Mouse (Mus musculus): Measurements from ENCODE around the gene Ppp2r3c. TPM values are rescaled to one million over a fixed set of nuclear protein-coding genes. Genes with fewer than 3 reads are reported as not detected.
"Not testable (repeated sequence)": the region's sequence is repeated elsewhere in the genome, so short reads cannot be mapped to it uniquely, and the experiment has no call there.

Gene Ppp2r3c
- polyA plus RNA-seq, 1 experiment: 28.3 TPM

DNA sequence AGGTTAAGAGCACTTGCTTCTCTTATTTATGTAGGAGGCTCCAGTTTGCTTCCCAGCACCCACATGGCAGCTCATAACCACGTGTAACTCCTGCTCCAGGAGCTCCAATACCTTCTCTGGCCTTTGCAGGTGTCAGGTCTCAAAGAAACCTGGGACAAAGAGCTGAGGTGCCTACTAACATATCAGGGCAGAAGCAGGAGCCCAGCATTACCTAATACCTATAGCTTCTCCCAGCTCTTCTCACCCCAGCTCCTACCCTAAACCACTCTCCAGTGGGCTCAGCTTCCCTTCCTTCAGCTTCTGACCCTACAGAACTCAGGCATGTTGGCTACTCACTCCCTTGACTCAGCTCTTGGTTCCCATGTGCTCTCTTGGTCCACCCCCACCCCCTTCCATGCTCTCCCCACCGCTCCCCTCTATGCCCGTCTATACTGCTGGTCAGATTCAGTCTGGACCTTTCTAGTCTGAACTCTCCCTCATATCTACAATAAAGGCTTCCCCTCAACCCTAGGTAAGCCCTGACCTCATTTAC lies 1.9 kb downstream of the Ppp2r3c start:
- TF ChIP-seq POLR2A (IDR thresholded peaks at IDR 0.05; ENCODE audit: insufficient read depth, low read length) (no peak), CTCF (IDR thresholded peaks at IDR 0.05; ENCODE audit: low read depth, low read length) (no peak), EP300 (IDR thresholded peaks at IDR 0.05; ENCODE audit: insufficient read depth, low read depth, low read length) (no peak)
- Histone ChIP-seq H3K27me3 (ENCODE audit: control insufficient read depth, insufficient read depth, low read length, poor library complexity, severe bottlenecking) (no peaks in the 10 kb centered on the region), H3K9me3 (replicated peaks; ENCODE audit: control insufficient read depth, insufficient read depth, low read length, poor library complexity, severe bottlenecking) (no peaks in the 10 kb centered on the region), H3K4me3 (ENCODE audit: low read depth, low read length) (peak overlapping the region; percentile 39; the same call in 1 of the 2 replicates), H3K27ac (ENCODE audit: insufficient read depth, low read length) (no peak overlapping the region), H3K9ac (ENCODE audit: low read depth, poor library complexity, severe bottlenecking) (peak overlapping the region; percentile 81), H3K36me3 (ENCODE audit: control insufficient read depth, insufficient read depth, low read length, poor library complexity, severe bottlenecking) (peaks cover 12% of the 10 kb centered on the region), H3K4me1 (ENCODE audit: control insufficient read depth, insufficient read depth, low read length) (peaks cover 2% of the 10 kb centered on the region)

GRCm38 (mm10) chr12:55299336-55299735 lies 3.5 kb downstream of the Ppp2r3c start, which contains the start of gene 1110008L16Rik:
Gene 1110008L16Rik, plus strand, starts transcription at chr12:55299577.
- H3K27me3 ChIP-seq (ENCODE audit: control insufficient read depth, insufficient read depth, low read length, poor library complexity, severe bottlenecking): no peaks in the 10 kb centered on the region
- TF ChIP-seq POLR2A (IDR thresholded peaks at IDR 0.05; ENCODE audit: insufficient read depth, low read length): no peak
- TF ChIP-seq CTCF (IDR thresholded peaks at IDR 0.05; ENCODE audit: low read depth, low read length): no peak
- no peak for TF ChIP-seq EP300 (IDR thresholded peaks at IDR 0.05; ENCODE audit: insufficient read depth, low read depth, low read length)
- no peak within 1 kb of the TSS for H3K9ac ChIP-seq (ENCODE audit: low read depth, poor library complexity, severe bottlenecking)
- H3K4me1 ChIP-seq (ENCODE audit: control insufficient read depth, insufficient read depth, low read length): peaks cover 2% of the 10 kb centered on the region
- no peak within 1 kb of the TSS for H3K4me3 ChIP-seq (ENCODE audit: low read depth, low read length)
- no peaks in the 10 kb centered on the region for H3K9me3 ChIP-seq (replicated peaks; ENCODE audit: control insufficient read depth, insufficient read depth, low read length, poor library complexity, severe bottlenecking)
- H3K27ac ChIP-seq (ENCODE audit: insufficient read depth, low read length): no peak within 1 kb of the TSS
- H3K36me3 ChIP-seq (ENCODE audit: control insufficient read depth, insufficient read depth, low read length, poor library complexity, severe bottlenecking): peaks cover 16% of the 10 kb centered on the region

GRCm38 (mm10) chr12:55298112-55298511 lies 4.7 kb downstream of the Ppp2r3c start:
- Histone ChIP-seq H3K4me3 (ENCODE audit: low read depth, low read length) (no peak overlapping the region), H3K27ac (ENCODE audit: insufficient read depth, low read length) (no peak overlapping the region), H3K36me3 (ENCODE audit: control insufficient read depth, insufficient read depth, low read length, poor library complexity, severe bottlenecking) (peaks cover 25% of the 10 kb centered on the region), H3K27me3 (ENCODE audit: control insufficient read depth, insufficient read depth, low read length, poor library complexity, severe bottlenecking) (no peaks in the 10 kb centered on the region), H3K9ac (ENCODE audit: low read depth, poor library complexity, severe bottlenecking) (no peak overlapping the region), H3K4me1 (ENCODE audit: control insufficient read depth, insufficient read depth, low read length) (peaks cover 2% of the 10 kb centered on the region), H3K9me3 (replicated peaks; ENCODE audit: control insufficient read depth, insufficient read depth, low read length, poor library complexity, severe bottlenecking) (no peaks in the 10 kb centered on the region)
- TF ChIP-seq POLR2A (IDR thresholded peaks at IDR 0.05; ENCODE audit: insufficient read depth, low read length) (no peak), CTCF (IDR thresholded peaks at IDR 0.05; ENCODE audit: low read depth, low read length) (no peak), EP300 (IDR thresholded peaks at IDR 0.05; ENCODE audit: insufficient read depth, low read depth, low read length) (no peak)

GRCm38 (mm10) chr12:55277583-55277982 lies 25.2 kb downstream of the Ppp2r3c start:
- H3K27ac ChIP-seq (ENCODE audit: insufficient read depth, low read length); H3K4me3 ChIP-seq (ENCODE audit: low read depth, low read length); H3K9me3 ChIP-seq (replicated peaks; ENCODE audit: control insufficient read depth, insufficient read depth, low read length, poor library complexity, severe bottlenecking); H3K36me3 ChIP-seq (ENCODE audit: control insufficient read depth, insufficient read depth, low read length, poor library complexity, severe bottlenecking); H3K4me1 ChIP-seq (ENCODE audit: control insufficient read depth, insufficient read depth, low read length); H3K27me3 ChIP-seq (ENCODE audit: control insufficient read depth, insufficient read depth, low read length, poor library complexity, severe bottlenecking); H3K9ac ChIP-seq (ENCODE audit: low read depth, poor library complexity, severe bottlenecking): not testable (repeated sequence)

- no peaks in the 10 kb centered on the region for H3K27me3 ChIP-seq (ENCODE audit: control insufficient read depth, insufficient read depth, low read length, poor library complexity, severe bottlenecking)
- H3K27ac ChIP-seq (ENCODE audit: insufficient read depth, low read length): no peak overlapping the region
- no peaks in the 10 kb centered on the region for H3K4me1 ChIP-seq (ENCODE audit: control insufficient read depth, insufficient read depth, low read length)
- TF ChIP-seq EP300 (IDR thresholded peaks at IDR 0.05; ENCODE audit: insufficient read depth, low read depth, low read length) (peak; percentile 73; the same call in 1 of the 2 replicates), POLR2A (IDR thresholded peaks at IDR 0.05; ENCODE audit: insufficient read depth, low read length) (no peak), CTCF (IDR thresholded peaks at IDR 0.05; ENCODE audit: low read depth, low read length) (peak; percentile 18)
- H3K9ac ChIP-seq (ENCODE audit: low read depth, poor library complexity, severe bottlenecking): no peak overlapping the region
- no peak overlapping the region for H3K4me3 ChIP-seq (ENCODE audit: low read depth, low read length)
- H3K9me3 ChIP-seq (replicated peaks; ENCODE audit: control insufficient read depth, insufficient read depth, low read length, poor library complexity, severe bottlenecking): no peaks in the 10 kb centered on the region
- H3K36me3 ChIP-seq (ENCODE audit: control insufficient read depth, insufficient read depth, low read length, poor library complexity, severe bottlenecking): no peaks in the 10 kb centered on the region
Observed at GRCm38 (mm10) chr12:55272243-55272642, 30.6 kb downstream of the Ppp2r3c start.

DNA sequence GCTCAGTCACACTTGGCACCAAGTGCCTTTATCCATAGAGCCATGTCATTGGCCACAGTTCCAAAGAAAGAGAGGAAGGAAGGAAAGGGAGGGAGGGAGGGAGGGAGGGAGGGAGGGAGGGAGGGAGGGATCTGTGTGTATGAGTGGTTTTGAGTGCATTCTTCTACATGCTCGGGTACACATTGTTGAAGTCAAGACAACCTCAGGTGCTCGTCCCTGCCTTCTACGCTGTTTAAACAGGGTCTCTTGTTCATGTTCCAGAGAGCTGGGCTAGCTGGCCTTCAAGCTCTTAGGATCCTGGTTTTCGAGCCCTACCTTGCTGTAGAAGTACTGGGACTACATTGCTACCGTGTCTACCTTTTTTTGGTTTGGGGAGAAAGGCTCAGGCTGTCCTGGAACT lies 39.4 kb downstream of the Ppp2r3c start:
- H3K36me3 ChIP-seq (ENCODE audit: control insufficient read depth, insufficient read depth, low read length, poor library complexity, severe bottlenecking); H3K4me3 ChIP-seq (ENCODE audit: low read depth, low read length); H3K9ac ChIP-seq (ENCODE audit: low read depth, poor library complexity, severe bottlenecking); H3K27me3 ChIP-seq (ENCODE audit: control insufficient read depth, insufficient read depth, low read length, poor library complexity, severe bottlenecking); H3K27ac ChIP-seq (ENCODE audit: insufficient read depth, low read length); H3K4me1 ChIP-seq (ENCODE audit: control insufficient read depth, insufficient read depth, low read length); H3K9me3 ChIP-seq (replicated peaks; ENCODE audit: control insufficient read depth, insufficient read depth, low read length, poor library complexity, severe bottlenecking): not testable (repeated sequence)

DNA sequence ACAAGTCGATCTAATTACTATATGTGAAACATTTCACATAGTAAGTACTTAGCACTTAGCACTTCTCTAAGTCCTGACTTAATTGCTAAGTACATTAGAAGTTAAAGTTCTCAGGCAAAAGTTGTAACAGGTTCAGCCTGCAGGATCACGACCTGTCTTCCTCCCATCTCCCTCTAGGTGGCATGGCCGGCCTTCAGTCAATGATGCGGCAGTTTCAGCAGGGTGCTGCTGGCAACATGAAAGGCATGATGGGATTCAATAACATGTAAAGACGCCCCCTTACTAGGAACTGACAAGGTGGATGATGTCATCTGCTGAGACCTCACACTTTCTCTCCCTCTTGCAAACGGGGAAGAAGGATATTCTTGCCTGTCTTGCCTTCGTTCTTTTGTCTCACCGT lies 40.8 kb downstream of the Ppp2r3c start:
- H3K9ac ChIP-seq (ENCODE audit: low read depth, poor library complexity, severe bottlenecking); H3K27ac ChIP-seq (ENCODE audit: insufficient read depth, low read length); H3K4me1 ChIP-seq (ENCODE audit: control insufficient read depth, insufficient read depth, low read length); H3K9me3 ChIP-seq (replicated peaks; ENCODE audit: control insufficient read depth, insufficient read depth, low read length, poor library complexity, severe bottlenecking); H3K36me3 ChIP-seq (ENCODE audit: control insufficient read depth, insufficient read depth, low read length, poor library complexity, severe bottlenecking); H3K27me3 ChIP-seq (ENCODE audit: control insufficient read depth, insufficient read depth, low read length, poor library complexity, severe bottlenecking); H3K4me3 ChIP-seq (ENCODE audit: low read depth, low read length): not testable (repeated sequence)

GRCm38 (mm10) chr12:55242243-55242642 lies 60.6 kb downstream of the Ppp2r3c start:
- H3K9me3 ChIP-seq (replicated peaks; ENCODE audit: control insufficient read depth, insufficient read depth, low read length, poor library complexity, severe bottlenecking); H3K27me3 ChIP-seq (ENCODE audit: control insufficient read depth, insufficient read depth, low read length, poor library complexity, severe bottlenecking); H3K36me3 ChIP-seq (ENCODE audit: control insufficient read depth, insufficient read depth, low read length, poor library complexity, severe bottlenecking); H3K27ac ChIP-seq (ENCODE audit: insufficient read depth, low read length); H3K4me1 ChIP-seq (ENCODE audit: control insufficient read depth, insufficient read depth, low read length); H3K9ac ChIP-seq (ENCODE audit: low read depth, poor library complexity, severe bottlenecking); H3K4me3 ChIP-seq (ENCODE audit: low read depth, low read length): not testable (repeated sequence)

GRCm38 (mm10) chr12:55230520-55230861 lies 72.3 kb downstream of the Ppp2r3c start:
- H3K27me3 ChIP-seq (ENCODE audit: control insufficient read depth, insufficient read depth, low read length, poor library complexity, severe bottlenecking); H3K9me3 ChIP-seq (replicated peaks; ENCODE audit: control insufficient read depth, insufficient read depth, low read length, poor library complexity, severe bottlenecking); H3K9ac ChIP-seq (ENCODE audit: low read depth, poor library complexity, severe bottlenecking); H3K4me1 ChIP-seq (ENCODE audit: control insufficient read depth, insufficient read depth, low read length); H3K36me3 ChIP-seq (ENCODE audit: control insufficient read depth, insufficient read depth, low read length, poor library complexity, severe bottlenecking); H3K27ac ChIP-seq (ENCODE audit: insufficient read depth, low read length): not testable (repeated sequence)
- peak overlapping the region; percentile 35 for H3K4me3 ChIP-seq (ENCODE audit: low read depth, low read length)

Data from ES-Bruce4 (cell line).